Mouse (Mus musculus) hindbrain, embryonic 15.5 days (tissue): ENCODE results near the gene Acsbg2. TPM values are rescaled to one million over a fixed set of nuclear protein-coding genes. Genes with fewer than 3 reads are reported as not detected.

ENCODE experiments used
- ATAC-seq: fragments of 200-750 bp; cut with Nextera tagmentation; 2 replicates; pipeline ENCODE4 v1.8.0; 2017; ENCODE audit warnings: low read depth, moderate number of reproducible peaks, moderate TSS enrichment; ENCODE audit not compliant: low FRiP score
- H3K27ac ChIP-seq: fragments of 300-500 bp; sonication (generic); replicated peaks from 2 replicates; pipeline ENCODE4 v1.5.1; 2015; ENCODE audit warnings: mild to moderate bottlenecking, inconsistent platforms
- H3K27me3 ChIP-seq: fragments of 300-500 bp; sonication (generic); 2 replicates; pipeline ENCODE4 v1.6.1; 2015; ENCODE audit warnings: control low read depth, inconsistent platforms
- H3K36me3 ChIP-seq: fragments of 300-500 bp; sonication (generic); 2 replicates; pipeline ENCODE4 v1.6.1; 2015; ENCODE audit warnings: control low read depth, inconsistent platforms
- H3K4me1 ChIP-seq: fragments of 300-500 bp; sonication (generic); replicated peaks from 2 replicates; pipeline ENCODE4 v1.6.1; 2015; ENCODE audit warnings: control low read depth, inconsistent platforms
- H3K4me2 ChIP-seq: fragments of 300-500 bp; sonication (generic); 2 replicates; pipeline ENCODE4 v1.6.1; 2015; ENCODE audit warnings: moderate library complexity, mild to moderate bottlenecking, inconsistent platforms
- H3K4me3 ChIP-seq: fragments of 300-500 bp; sonication (generic); 2 replicates; pipeline ENCODE4 v1.5.1; 2015; ENCODE audit warnings: mild to moderate bottlenecking, inconsistent platforms
- H3K9ac ChIP-seq: fragments of 300-500 bp; sonication (generic); 2 replicates; pipeline ENCODE4 v1.6.1; 2015; ENCODE audit warnings: inconsistent platforms
- H3K9me3 ChIP-seq: fragments of 300-500 bp; sonication (generic); 2 replicates; pipeline ENCODE4 v1.6.1; 2016; ENCODE audit warnings: control low read depth, inconsistent platforms
- WGBS: fragments of 180-500 bp; shearing (Covaris S2); methylation state at CpG from one replicate; pipeline ENCODE4 v1.1.7; 2015; 5-methylcytosine and 5-hydroxymethylcytosine counted together
- polyA plus RNA-seq: library from polyadenylated mRNA; unstranded; fragments of >200 nt; fragmentation: Nextera tagmentation; extraction: Ambion mirVana; gene quantifications from 2 replicates; pipeline ENCODE4 v1.2.1, GENCODE M21; 2015

Gene Acsbg2
- polyA plus RNA-seq, 1 experiment from 2014 or later: not detected

DNA sequence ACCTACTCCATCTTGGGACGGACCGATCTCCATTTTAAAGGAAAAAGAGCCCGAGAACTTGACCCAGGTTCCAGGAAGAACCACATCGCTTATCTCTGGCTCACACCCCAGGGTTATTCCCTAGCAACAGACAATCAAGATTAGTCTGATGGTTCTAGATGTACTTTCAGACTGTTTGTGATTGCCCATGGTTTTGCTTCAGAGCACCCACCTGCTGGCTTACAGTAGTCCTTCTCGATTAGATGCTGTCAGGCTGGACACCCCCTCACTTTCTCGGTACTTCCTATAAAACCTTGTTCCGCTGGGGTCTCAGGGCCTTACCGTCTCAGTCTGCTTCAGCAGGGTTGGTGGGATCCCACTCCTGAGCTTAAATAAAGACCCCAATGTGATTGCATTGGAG, 37.9 kb downstream of the Acsbg2 start:
- no peak for ATAC-seq
- H3K36me3 ChIP-seq: no peaks in the 10 kb centered on the region
- 91% methylated on average over 8 of the region's 8 CpGs for WGBS
- H3K9ac ChIP-seq: no peak overlapping the region
- H3K4me3 ChIP-seq: no peak overlapping the region
- no peak overlapping the region for H3K27ac ChIP-seq
- H3K27me3 ChIP-seq: no peaks in the 10 kb centered on the region
- H3K4me2 ChIP-seq: no peak overlapping the region
- H3K9me3 ChIP-seq: no peaks in the 10 kb centered on the region
- 0 out of 2 replicates have a peak, but pooled peaks cover 5% of the 10 kb centered on the region for H3K4me1 ChIP-seq

- Histone ChIP-seq H3K27me3 (peaks cover 10% of the 10 kb centered on the region; the same call in 1 of the 2 replicates), H3K4me2 (no peak overlapping the region), H3K4me3 (no peak overlapping the region), H3K36me3 (no peaks in the 10 kb centered on the region), H3K9ac (no peak overlapping the region), H3K4me1 (peaks cover 20% of the 10 kb centered on the region), H3K27ac (no peak overlapping the region), H3K9me3 (no peaks in the 10 kb centered on the region)
- no peak for ATAC-seq
- WGBS: 94% methylated on average over 1 of the region's 1 CpGs
These were observed 40.9 kb downstream of the Acsbg2 start for GRCm38 (mm10) chr17:56833381-56833780.

GRCm38 (mm10) chr17:56832918-56833317, 41.3 kb downstream of the Acsbg2 start:
- WGBS: 94% methylated on average over 1 of the region's 1 CpGs
- no peaks in the 10 kb centered on the region for H3K9me3 ChIP-seq
- no peak overlapping the region for H3K27ac ChIP-seq
- no peaks in the 10 kb centered on the region for H3K36me3 ChIP-seq
- H3K9ac ChIP-seq: no peak overlapping the region
- H3K27me3 ChIP-seq: peaks cover 10% of the 10 kb centered on the region; the same call in 1 of the 2 replicates
- no peak overlapping the region for H3K4me3 ChIP-seq
- no peak for ATAC-seq
- no peak overlapping the region for H3K4me2 ChIP-seq
- peaks cover 20% of the 10 kb centered on the region for H3K4me1 ChIP-seq

DNA sequence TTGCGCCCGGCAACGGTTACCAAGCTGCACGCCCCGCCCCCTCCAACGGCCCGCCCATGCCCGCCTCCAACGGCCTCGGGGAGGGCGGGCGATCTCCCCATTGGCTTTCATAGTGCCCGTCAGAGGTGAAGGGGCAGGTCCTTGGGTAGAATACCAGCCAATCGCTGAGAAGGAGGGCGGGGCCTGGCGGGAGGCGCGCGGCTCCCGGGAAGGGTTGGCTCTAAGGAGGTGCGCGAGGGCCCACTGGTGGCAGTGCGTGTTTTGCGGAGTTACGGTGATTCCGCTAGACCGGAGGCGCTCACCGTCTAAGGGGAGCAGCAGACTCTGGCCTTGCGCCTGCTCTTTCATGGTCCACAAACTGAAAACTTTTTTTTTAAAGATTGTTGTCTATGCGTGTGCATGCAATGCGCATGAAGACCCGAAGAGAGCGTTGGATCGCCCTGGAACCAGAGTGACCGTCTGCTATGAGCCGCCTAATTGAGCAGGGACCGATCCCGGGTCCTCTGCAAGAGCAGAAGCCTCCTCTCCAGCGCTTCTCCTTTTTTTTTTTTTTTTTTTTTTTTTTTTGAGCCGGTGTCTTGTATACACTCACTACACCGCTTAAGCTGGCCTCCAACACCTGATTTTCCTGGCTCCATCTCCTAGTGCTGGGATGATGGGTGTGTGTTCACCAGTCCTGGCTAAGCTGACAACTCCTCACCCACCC, 43.0 kb downstream of the Acsbg2 start:
- peak; percentile 99 for ATAC-seq
- Histone ChIP-seq H3K36me3 (no peaks in the 10 kb centered on the region), H3K27ac (no peak overlapping the region), H3K9ac (peak overlapping the region; percentile 49), H3K4me2 (peak overlapping the region; percentile 84), H3K4me3 (peak overlapping the region; percentile 68), H3K9me3 (no peaks in the 10 kb centered on the region), H3K27me3 (peaks cover 10% of the 10 kb centered on the region; the same call in 1 of the 2 replicates), H3K4me1 (peaks cover 20% of the 10 kb centered on the region)
- 1% methylated on average over 41 of the region's 42 CpGs for WGBS

- peaks cover 20% of the 10 kb centered on the region for H3K4me1 ChIP-seq
- H3K4me2 ChIP-seq: peak within 1 kb of the TSS; percentile 84
- peak within 1 kb of the TSS; percentile 49 for H3K9ac ChIP-seq
- under 1% methylated on average over 38 of the region's 62 CpGs for WGBS
- no peaks in the 10 kb centered on the region for H3K36me3 ChIP-seq
- ATAC-seq: no peak
- H3K27me3 ChIP-seq: peaks cover 10% of the 10 kb centered on the region; the same call in 1 of the 2 replicates
- H3K4me3 ChIP-seq: peak within 1 kb of the TSS; percentile 68
- no peaks in the 10 kb centered on the region for H3K9me3 ChIP-seq
- peak within 1 kb of the TSS; percentile 12; the same call in 1 of the 2 replicates for H3K27ac ChIP-seq
These were observed 43.7 kb downstream of the Acsbg2 start, which contains the start of gene Rfx2 for GRCm38 (mm10) chr17:56830411-56831110. Gene Rfx2, minus strand, starts transcription at chr17:56831013.

DNA sequence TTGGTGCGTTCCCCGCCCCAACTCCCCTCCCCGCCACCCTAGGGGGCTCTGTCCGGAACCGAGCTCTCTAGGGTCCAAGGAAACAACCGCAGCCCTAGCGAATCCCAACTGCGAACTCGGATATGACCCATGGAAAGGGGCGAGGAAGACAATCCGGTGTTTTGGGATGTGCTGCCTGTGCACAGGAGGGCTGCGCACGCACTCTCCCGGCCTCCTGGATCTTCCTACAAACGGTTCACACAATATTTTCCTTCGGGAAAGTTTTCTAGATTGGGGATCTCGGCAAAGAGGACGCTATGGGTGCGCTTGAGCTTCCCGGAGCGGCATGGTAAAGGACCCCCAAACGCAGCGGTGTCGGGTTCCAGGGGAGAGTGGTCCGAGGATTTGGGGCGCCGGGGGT, 44.5 kb downstream of the Acsbg2 start:
- H3K4me1 ChIP-seq: peaks cover 20% of the 10 kb centered on the region
- no peaks in the 10 kb centered on the region for H3K9me3 ChIP-seq
- H3K4me3 ChIP-seq: peak overlapping the region; percentile 68
- no peaks in the 10 kb centered on the region for H3K36me3 ChIP-seq
- peak overlapping the region; percentile 84 for H3K4me2 ChIP-seq
- H3K9ac ChIP-seq: peak overlapping the region; percentile 49; the same call in 1 of the 2 replicates
- peak overlapping the region; percentile 12; the same call in 1 of the 2 replicates for H3K27ac ChIP-seq
- no peak for ATAC-seq
- peaks cover 10% of the 10 kb centered on the region; the same call in 1 of the 2 replicates for H3K27me3 ChIP-seq
- under 1% methylated on average over 27 of the region's 27 CpGs for WGBS

GRCm38 (mm10) chr17:56829171-56829570, 45.1 kb downstream of the Acsbg2 start:
- H3K27ac ChIP-seq: no peak overlapping the region
- no peak for ATAC-seq
- peaks cover 20% of the 10 kb centered on the region for H3K4me1 ChIP-seq
- no peak overlapping the region for H3K9ac ChIP-seq
- peak overlapping the region; percentile 68 for H3K4me3 ChIP-seq
- no peaks in the 10 kb centered on the region for H3K36me3 ChIP-seq
- no peaks in the 10 kb centered on the region for H3K9me3 ChIP-seq
- peak overlapping the region; percentile 84 for H3K4me2 ChIP-seq
- peaks cover 10% of the 10 kb centered on the region; the same call in 1 of the 2 replicates for H3K27me3 ChIP-seq
- WGBS: 28% methylated on average over 11 of the region's 11 CpGs

GRCm38 (mm10) chr17:56826718-56827117, 47.5 kb downstream of the Acsbg2 start:
- no peaks in the 10 kb centered on the region for H3K36me3 ChIP-seq
- H3K27ac ChIP-seq: no peak overlapping the region
- no peaks in the 10 kb centered on the region for H3K9me3 ChIP-seq
- H3K4me2 ChIP-seq: no peak overlapping the region
- ATAC-seq: no peak
- 91% methylated on average over 2 of the region's 2 CpGs for WGBS
- H3K4me3 ChIP-seq: no peak overlapping the region
- H3K27me3 ChIP-seq: peaks cover 10% of the 10 kb centered on the region; the same call in 1 of the 2 replicates
- H3K4me1 ChIP-seq: peaks cover 18% of the 10 kb centered on the region
- no peak overlapping the region for H3K9ac ChIP-seq

- H3K27ac ChIP-seq: no peak overlapping the region
- H3K4me3 ChIP-seq: no peak overlapping the region
- no peaks in the 10 kb centered on the region for H3K36me3 ChIP-seq
- no peak overlapping the region for H3K9ac ChIP-seq
- H3K4me1 ChIP-seq: peaks cover 10% of the 10 kb centered on the region; the same call in 1 of the 2 replicates
- WGBS: 70% methylated on average over 2 of the region's 2 CpGs
- H3K27me3 ChIP-seq: no peaks in the 10 kb centered on the region; the same call in 1 of the 2 replicates
- H3K4me2 ChIP-seq: no peak overlapping the region
- no peak for ATAC-seq
- no peaks in the 10 kb centered on the region for H3K9me3 ChIP-seq
These were observed 50.9 kb downstream of the Acsbg2 start for GRCm38 (mm10) chr17:56823352-56823751.

DNA sequence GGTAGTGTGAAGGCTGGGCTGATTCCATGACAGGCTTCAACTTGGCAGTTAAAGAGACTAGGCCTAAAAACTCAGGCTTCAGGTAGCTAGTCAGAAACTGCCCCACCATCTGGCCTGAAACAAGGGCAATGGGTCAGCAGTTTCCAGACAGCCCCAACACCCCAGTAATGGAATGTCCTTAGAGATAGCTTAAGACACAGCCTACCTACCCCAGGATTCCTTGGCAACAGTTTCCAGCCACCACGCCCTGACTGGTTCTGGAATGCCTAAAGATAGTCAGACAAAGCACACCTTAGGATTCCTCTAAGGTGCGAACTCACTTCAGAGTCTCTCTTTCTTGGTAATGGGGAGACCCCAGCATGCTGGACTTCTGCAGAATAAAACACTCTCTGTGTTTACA, 51.9 kb downstream of the Acsbg2 start:
- H3K36me3 ChIP-seq: no peaks in the 10 kb centered on the region
- 92% methylated on average over 2 of the region's 2 CpGs for WGBS
- no peak overlapping the region for H3K27ac ChIP-seq
- peaks cover 10% of the 10 kb centered on the region; the same call in 1 of the 2 replicates for H3K4me1 ChIP-seq
- H3K9ac ChIP-seq: no peak overlapping the region
- no peak overlapping the region for H3K4me2 ChIP-seq
- no peak overlapping the region for H3K4me3 ChIP-seq
- no peak for ATAC-seq
- H3K9me3 ChIP-seq: no peaks in the 10 kb centered on the region
- H3K27me3 ChIP-seq: no peaks in the 10 kb centered on the region

DNA sequence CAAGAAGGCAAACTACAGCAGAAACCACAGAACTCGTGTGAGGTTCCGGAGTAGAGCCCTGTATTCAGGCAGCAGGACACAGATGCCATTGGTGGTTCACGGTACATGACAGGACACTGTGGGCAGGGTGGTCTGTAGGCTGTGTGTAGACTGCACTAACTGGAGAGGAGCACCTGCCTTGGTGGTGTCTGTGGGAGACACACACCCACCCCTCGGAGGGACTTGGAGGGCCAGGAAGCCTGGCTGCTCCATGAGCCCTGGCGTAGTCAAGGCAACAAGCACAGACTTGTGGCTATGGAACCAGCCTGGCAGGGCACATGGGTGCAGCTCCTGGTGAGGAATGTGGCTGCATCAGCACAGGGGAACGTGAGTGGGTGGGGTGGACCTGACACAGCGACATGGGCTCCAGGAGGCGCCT, 54.5 kb downstream of the Acsbg2 start:
- no peaks in the 10 kb centered on the region for H3K36me3 ChIP-seq
- H3K9me3 ChIP-seq: no peaks in the 10 kb centered on the region
- H3K4me1 ChIP-seq: peaks cover 20% of the 10 kb centered on the region
- H3K9ac ChIP-seq: no peak overlapping the region
- peak overlapping the region; percentile 12 for H3K27ac ChIP-seq
- H3K4me2 ChIP-seq: no peak overlapping the region
- no peaks in the 10 kb centered on the region for H3K27me3 ChIP-seq
- WGBS: 53% methylated on average over 8 of the region's 8 CpGs
- peak; percentile 54; the same call in 1 of the 2 replicates for ATAC-seq
- no peak overlapping the region for H3K4me3 ChIP-seq

GRCm38 (mm10) chr17:56819032-56819545, 55.2 kb downstream of the Acsbg2 start:
- 62% methylated on average over 6 of the region's 6 CpGs for WGBS
- ATAC-seq: no peak

More at GRCm38 (mm10) chr17:56819032-56819545, 55.2 kb downstream of the Acsbg2 start:
- Histone ChIP-seq H3K36me3 (no peaks in the 10 kb centered on the region), H3K4me1 (peaks cover 25% of the 10 kb centered on the region), H3K4me3 (no peak overlapping the region), H3K27me3 (no peaks in the 10 kb centered on the region), H3K27ac (peak overlapping the region; percentile 12; the same call in 1 of the 2 replicates), H3K9ac (no peak overlapping the region), H3K4me2 (no peak overlapping the region), H3K9me3 (no peaks in the 10 kb centered on the region)
